Mouse (Mus musculus): ENCODE measurements at regions not wholly inside any gene's neighbourhood (a gene's known extent, or its start where the extent isn't known, plus 50 kb on each side); places are given as distances from the start of the nearest gene placed in this dataset.
A peak's percentile ranks its signal among the peaks of the same experiment; 100 is the strongest.

DNA sequence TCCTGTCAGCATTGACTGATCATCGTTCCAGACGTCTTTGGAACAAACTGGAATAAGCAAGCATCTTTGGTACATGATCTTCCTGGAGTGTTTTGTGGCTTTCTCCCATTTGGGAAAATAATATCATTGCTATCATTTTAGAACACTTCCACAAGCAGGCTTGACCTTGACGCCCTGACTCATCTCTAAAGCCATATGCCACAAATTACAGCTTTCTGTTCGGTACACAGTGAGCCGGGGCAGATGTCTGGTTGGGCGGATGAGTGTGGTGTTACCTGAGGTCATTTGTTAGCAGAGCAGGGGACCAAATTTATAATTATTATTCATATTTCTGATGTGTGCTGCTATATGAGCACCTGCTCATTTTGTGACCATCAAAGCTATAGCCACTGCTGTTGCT lies 83.3 kb upstream of the Pmfbp1 start:
- no peak for DNase-seq (ENCODE audit: low read depth, low spot score)

- no peak for DNase-seq (ENCODE audit: low read depth, low spot score)
Measured at GRCm38 (mm10) chr8:109413386-109413785, 80.4 kb upstream of the Pmfbp1 start.

- peak; percentile 61 for DNase-seq (ENCODE audit: low read depth, low spot score)
Measured at GRCm38 (mm10) chr8:109415315-109415714, 78.5 kb upstream of the Pmfbp1 start.

- DNase-seq (ENCODE audit: low read depth, low spot score) = peak; percentile 22
Measured at GRCm38 (mm10) chr8:109415906-109416305, 77.9 kb upstream of the Pmfbp1 start.

GRCm38 (mm10) chr8:109416327-109417100 lies 77.3 kb upstream of the Pmfbp1 start:
- DNase-seq (ENCODE audit: low read depth, low spot score) = peak; percentile 29

GRCm38 (mm10) chr8:109417222-109417621 lies 76.6 kb upstream of the Pmfbp1 start:
- DNase-seq (ENCODE audit: low read depth, low spot score) = peak; percentile 69

GRCm38 (mm10) chr8:109417971-109418370 lies 75.9 kb upstream of the Pmfbp1 start:
- DNase-seq (ENCODE audit: low read depth, low spot score) = no peak

DNA sequence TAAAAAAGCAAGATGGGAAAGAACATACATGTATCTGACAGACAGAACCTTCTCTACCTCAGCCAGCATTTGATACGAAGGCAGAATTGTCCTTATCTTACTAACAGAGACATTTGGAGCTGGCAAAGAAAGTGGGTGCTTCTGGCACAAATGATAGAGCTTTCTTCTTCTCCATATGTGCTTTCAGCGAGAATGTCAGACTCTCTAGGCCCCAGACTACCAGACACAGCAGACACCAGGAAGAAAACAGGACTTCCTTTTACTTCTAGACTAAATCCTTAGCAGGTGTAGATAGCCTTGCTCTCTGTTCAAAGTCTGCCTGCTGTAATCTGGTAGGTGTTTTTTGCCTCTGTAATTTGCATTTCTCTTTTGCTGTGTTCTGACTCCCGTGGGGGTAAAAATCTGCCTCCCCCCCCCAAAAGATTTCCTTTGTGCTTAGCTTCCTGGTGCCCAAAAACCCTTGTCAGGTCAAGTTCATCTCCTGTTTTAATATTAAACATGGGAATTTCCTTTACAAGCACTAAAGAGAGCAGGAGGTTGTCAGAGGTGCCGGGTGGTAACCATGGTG lies 74.7 kb upstream of the Pmfbp1 start:
- DNase-seq (ENCODE audit: low read depth, low spot score) = peak; percentile 11

- no peak for DNase-seq (ENCODE audit: low read depth, low spot score)
Measured at GRCm38 (mm10) chr8:109424004-109424403, 69.8 kb upstream of the Pmfbp1 start.

GRCm38 (mm10) chr8:109428551-109428950 lies 65.3 kb upstream of the Pmfbp1 start:
- no peak for DNase-seq (ENCODE audit: low read depth, low spot score)

- peak; percentile 29 for DNase-seq (ENCODE audit: low read depth, low spot score)
Measured at GRCm38 (mm10) chr8:109434538-109434937, 59.3 kb upstream of the Pmfbp1 start.

DNA sequence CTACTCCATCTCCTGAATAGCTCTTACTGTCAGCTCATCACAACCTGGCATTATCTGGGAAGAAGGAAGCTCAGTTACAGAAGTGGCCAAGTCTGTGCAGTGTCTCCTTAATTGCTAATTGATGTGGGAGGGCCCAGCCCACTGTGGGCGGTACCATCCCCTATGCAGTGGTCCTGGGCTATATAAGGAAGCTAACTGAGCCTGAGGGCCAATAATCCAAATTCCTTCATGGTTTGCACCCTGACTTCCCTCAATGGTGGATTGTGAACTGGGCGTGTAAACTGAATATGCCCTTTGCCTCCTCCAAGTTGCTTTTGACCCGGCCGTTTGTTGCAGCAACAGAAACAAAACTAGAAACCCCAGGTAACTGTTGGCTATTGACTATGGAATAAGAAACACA lies 57.8 kb upstream of the Pmfbp1 start:
- no peak for DNase-seq (ENCODE audit: low read depth, low spot score)

- peak; percentile 63 for DNase-seq (ENCODE audit: low read depth, low spot score)
Measured at GRCm38 (mm10) chr8:109436830-109437567, 56.8 kb upstream of the Pmfbp1 start.

DNA sequence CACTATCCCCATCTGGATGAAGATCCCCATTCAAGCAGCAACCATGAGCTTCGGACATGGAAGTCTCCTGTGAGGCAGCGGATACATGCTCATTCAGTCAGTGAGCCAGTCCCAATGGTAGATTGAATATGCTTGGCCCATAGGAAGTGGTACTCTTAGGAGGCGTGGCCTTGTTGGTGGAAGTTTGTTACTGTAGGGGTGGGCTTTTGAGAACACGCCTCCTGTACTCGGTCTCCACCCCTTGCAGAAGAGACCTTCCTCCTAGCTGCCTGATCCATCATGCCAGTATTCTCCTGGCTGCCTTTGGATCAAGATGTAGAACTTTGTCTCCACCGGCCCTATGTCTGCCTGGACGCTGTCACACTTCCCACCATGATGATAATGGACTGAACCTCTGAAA lies 55.3 kb upstream of the Pmfbp1 start:
- peak; percentile 66 for DNase-seq (ENCODE audit: low read depth, low spot score)
